Mouse (Mus musculus): Measurements from ENCODE around the gene Lrrc10b. TPM values are rescaled to one million over a fixed set of nuclear protein-coding genes. Genes with fewer than 3 reads are reported as not detected.
A peak's percentile ranks its signal among the peaks of the same experiment; 100 is the strongest.

Lrrc10b gene
- polyA plus RNA-seq, 1 experiment, result not detected

GRCm38 (mm10) chr19:10449190-10449589 lies 8.1 kb downstream of the Lrrc10b start:
- no peak overlapping the region for H3K27ac ChIP-seq (ENCODE audit: insufficient read depth, low read depth, low read length)
- H3K4me1 ChIP-seq (ENCODE audit: control insufficient read depth, insufficient read depth, low read length), result no peaks in the 10 kb centered on the region
- no peak for TF ChIP-seq CTCF (IDR thresholded peaks at IDR 0.05; ENCODE audit: low read depth, low read length)
- TF ChIP-seq POLR2A (IDR thresholded peaks at IDR 0.05; ENCODE audit: borderline replicate concordance, low read depth, low read length), result no peak
- H3K4me3 ChIP-seq (ENCODE audit: insufficient read depth, low read length), result no peak overlapping the region

GRCm38 (mm10) chr19:10448275-10448674 lies 9.0 kb downstream of the Lrrc10b start:
- Histone ChIP-seq H3K27ac (ENCODE audit: insufficient read depth, low read depth, low read length) (no peak overlapping the region), H3K4me1 (ENCODE audit: control insufficient read depth, insufficient read depth, low read length) (no peaks in the 10 kb centered on the region), H3K4me3 (ENCODE audit: insufficient read depth, low read length) (no peak overlapping the region)
- TF ChIP-seq CTCF (IDR thresholded peaks at IDR 0.05; ENCODE audit: low read depth, low read length) (no peak), POLR2A (IDR thresholded peaks at IDR 0.05; ENCODE audit: borderline replicate concordance, low read depth, low read length) (no peak)

GRCm38 (mm10) chr19:10444685-10445369 lies 12.4 kb downstream of the Lrrc10b start:
- TF ChIP-seq POLR2A (IDR thresholded peaks at IDR 0.05; ENCODE audit: borderline replicate concordance, low read depth, low read length) (no peak), CTCF (IDR thresholded peaks at IDR 0.05; ENCODE audit: low read depth, low read length) (no peak)
- H3K4me3 ChIP-seq (ENCODE audit: insufficient read depth, low read length), result no peak overlapping the region
- no peaks in the 10 kb centered on the region for H3K4me1 ChIP-seq (ENCODE audit: control insufficient read depth, insufficient read depth, low read length)
- no peak overlapping the region for H3K27ac ChIP-seq (ENCODE audit: insufficient read depth, low read depth, low read length)

GRCm38 (mm10) chr19:10437521-10437920 lies 19.8 kb downstream of the Lrrc10b start:
- Histone ChIP-seq H3K27ac (ENCODE audit: insufficient read depth, low read depth, low read length) (no peak overlapping the region), H3K4me1 (ENCODE audit: control insufficient read depth, insufficient read depth, low read length) (no peaks in the 10 kb centered on the region), H3K4me3 (ENCODE audit: insufficient read depth, low read length) (no peak overlapping the region)
- TF ChIP-seq POLR2A (IDR thresholded peaks at IDR 0.05; ENCODE audit: borderline replicate concordance, low read depth, low read length), result no peak
- no peak for TF ChIP-seq CTCF (IDR thresholded peaks at IDR 0.05; ENCODE audit: low read depth, low read length)

- Histone ChIP-seq H3K4me3 (ENCODE audit: insufficient read depth, low read length) (no peak overlapping the region), H3K4me1 (ENCODE audit: control insufficient read depth, insufficient read depth, low read length) (no peaks in the 10 kb centered on the region), H3K27ac (ENCODE audit: insufficient read depth, low read depth, low read length) (no peak overlapping the region)
- no peak for TF ChIP-seq POLR2A (IDR thresholded peaks at IDR 0.05; ENCODE audit: borderline replicate concordance, low read depth, low read length)
- TF ChIP-seq CTCF (IDR thresholded peaks at IDR 0.05; ENCODE audit: low read depth, low read length), result no peak
These were observed 20.5 kb downstream of the Lrrc10b start for GRCm38 (mm10) chr19:10436726-10437125.

GRCm38 (mm10) chr19:10435908-10436307 lies 21.4 kb downstream of the Lrrc10b start:
- no peak for TF ChIP-seq POLR2A (IDR thresholded peaks at IDR 0.05; ENCODE audit: borderline replicate concordance, low read depth, low read length)
- TF ChIP-seq CTCF (IDR thresholded peaks at IDR 0.05; ENCODE audit: low read depth, low read length), result peak; percentile 83
- no peaks in the 10 kb centered on the region for H3K4me1 ChIP-seq (ENCODE audit: control insufficient read depth, insufficient read depth, low read length)
- H3K27ac ChIP-seq (ENCODE audit: insufficient read depth, low read depth, low read length), result no peak overlapping the region
- no peak overlapping the region for H3K4me3 ChIP-seq (ENCODE audit: insufficient read depth, low read length)

- Histone ChIP-seq H3K4me3 (ENCODE audit: insufficient read depth, low read length) (no peak overlapping the region), H3K27ac (ENCODE audit: insufficient read depth, low read depth, low read length) (no peak overlapping the region), H3K4me1 (ENCODE audit: control insufficient read depth, insufficient read depth, low read length) (no peaks in the 10 kb centered on the region)
- no peak for TF ChIP-seq POLR2A (IDR thresholded peaks at IDR 0.05; ENCODE audit: borderline replicate concordance, low read depth, low read length)
- TF ChIP-seq CTCF (IDR thresholded peaks at IDR 0.05; ENCODE audit: low read depth, low read length), result no peak
These were observed 22.3 kb downstream of the Lrrc10b start for GRCm38 (mm10) chr19:10434927-10435326.

- H3K4me3 ChIP-seq (ENCODE audit: insufficient read depth, low read length), result no peak overlapping the region
- H3K27ac ChIP-seq (ENCODE audit: insufficient read depth, low read depth, low read length), result no peak overlapping the region
- TF ChIP-seq CTCF (IDR thresholded peaks at IDR 0.05; ENCODE audit: low read depth, low read length) (no peak), POLR2A (IDR thresholded peaks at IDR 0.05; ENCODE audit: borderline replicate concordance, low read depth, low read length) (no peak)
- no peaks in the 10 kb centered on the region for H3K4me1 ChIP-seq (ENCODE audit: control insufficient read depth, insufficient read depth, low read length)
These were observed 23.3 kb downstream of the Lrrc10b start for GRCm38 (mm10) chr19:10433879-10434540.

GRCm38 (mm10) chr19:10433225-10433624 lies 24.0 kb downstream of the Lrrc10b start:
- Histone ChIP-seq H3K27ac (ENCODE audit: insufficient read depth, low read depth, low read length) (no peak overlapping the region), H3K4me3 (ENCODE audit: insufficient read depth, low read length) (no peak overlapping the region), H3K4me1 (ENCODE audit: control insufficient read depth, insufficient read depth, low read length) (no peaks in the 10 kb centered on the region)
- TF ChIP-seq POLR2A (IDR thresholded peaks at IDR 0.05; ENCODE audit: borderline replicate concordance, low read depth, low read length), result no peak
- TF ChIP-seq CTCF (IDR thresholded peaks at IDR 0.05; ENCODE audit: low read depth, low read length), result no peak

GRCm38 (mm10) chr19:10431841-10432240 lies 25.4 kb downstream of the Lrrc10b start:
- Histone ChIP-seq H3K27ac (ENCODE audit: insufficient read depth, low read depth, low read length) (no peak overlapping the region), H3K4me3 (ENCODE audit: insufficient read depth, low read length) (no peak overlapping the region), H3K4me1 (ENCODE audit: control insufficient read depth, insufficient read depth, low read length) (no peaks in the 10 kb centered on the region)
- TF ChIP-seq POLR2A (IDR thresholded peaks at IDR 0.05; ENCODE audit: borderline replicate concordance, low read depth, low read length) (no peak), CTCF (IDR thresholded peaks at IDR 0.05; ENCODE audit: low read depth, low read length) (no peak)

Data from bone marrow macrophage, adult 2 months (primary cell).